3 mouse cellular contexts compared by ENCODE assay signal in the genomic region with DNA sequence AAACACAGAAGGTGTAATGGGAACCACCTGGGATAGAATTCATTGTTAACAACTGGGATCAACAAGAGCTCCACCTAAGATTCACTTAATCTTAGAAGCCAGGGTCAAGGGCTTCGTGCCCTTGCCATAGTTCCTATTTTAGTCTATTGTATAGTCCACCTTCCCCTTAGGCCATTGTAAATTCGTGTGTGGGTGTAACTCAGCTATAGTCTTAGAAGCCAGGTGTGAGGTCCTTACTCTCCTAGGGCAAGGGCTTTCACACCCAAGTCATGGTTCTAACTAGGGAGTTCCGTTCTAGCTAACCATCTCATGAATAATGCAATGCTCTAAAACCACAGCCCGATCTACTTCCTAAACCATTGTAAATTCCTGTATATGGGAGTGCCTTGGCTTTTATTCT.
DNase-seq lines count a peak whose midpoint lies in the region.

No protein-coding gene starts in this region.

- DNase-seq in ES-CJ7 (ENCODE audit: low read depth, low spot score) (peak; percentile 66), R1 (ENCODE audit: low read depth, low spot score) (peak; percentile 69), ZHBTc4 (ENCODE audit: low read depth, low spot score) (peak; percentile 65)
